9 mouse cellular contexts compared by ENCODE assay signal in the genomic region with DNA sequence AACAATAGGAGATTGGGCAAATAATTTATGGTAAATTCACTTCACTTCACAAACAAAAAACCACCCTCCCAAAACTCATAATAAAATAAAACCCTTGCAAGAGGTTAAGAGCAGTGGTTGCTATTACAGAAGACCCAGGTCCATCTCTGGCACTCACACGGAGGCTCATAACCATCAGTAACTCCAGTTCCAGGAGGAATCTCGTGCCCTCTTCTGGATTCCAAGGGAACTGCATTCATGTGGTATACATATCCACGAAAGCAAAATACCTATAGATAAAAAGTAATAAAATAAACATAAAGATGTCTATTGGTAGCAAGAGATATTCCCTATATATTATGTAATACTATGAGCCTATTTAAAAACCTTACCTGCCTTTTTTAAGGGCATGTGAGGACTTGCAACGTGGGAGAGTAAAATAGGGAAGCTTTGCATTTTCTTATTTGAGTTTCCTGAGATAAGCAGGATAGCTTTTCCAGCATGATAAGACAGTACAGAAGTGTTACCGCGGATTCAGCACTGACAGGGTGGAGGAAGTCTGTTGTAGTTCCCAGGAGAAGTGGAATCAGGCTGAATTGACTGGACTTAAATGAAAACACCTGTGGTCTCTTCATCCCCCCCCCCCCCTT. TPM values are rescaled to one million over a fixed set of nuclear protein-coding genes. Genes with fewer than 3 reads are reported as not detected.
A peak's percentile ranks its signal among the peaks of the same experiment; 100 is the strongest.
DNase-seq lines count a peak whose midpoint lies in the region; ATAC-seq and TF ChIP-seq lines count a peak whose summit lies in the region.
"Had no signal": no experiment of that assay in that cellular context is flagged by ENCODE, and none has a peak within 500 bp of the region (broad histone marks: within the 10 kb centered on the region; RNA-seq: fewer than 3 reads in every experiment).

No protein-coding gene starts in this region.

- no peak overlapping the region for H3K4me2 ChIP-seq in heart, postnatal 0 days (ENCODE audit: low read depth, low read length)
- H3K4me2 ChIP-seq in midbrain, embryonic 11.5 days, result no peak overlapping the region
- H3K4me2 ChIP-seq in midbrain, embryonic 13.5 days (replicated peaks), result no peak overlapping the region
- H3K4me2 ChIP-seq: forebrain, embryonic 12.5 days had no signal

- peak; percentile 25 for TF ChIP-seq CTCF in heart, postnatal 0 days (IDR thresholded peaks at IDR 0.05; ENCODE audit: low read depth)
- 0 out of 2 replicates have a peak, but pooled peaks have one; percentile 4 for TF ChIP-seq CTCF in bone marrow, adult 2 months (IDR thresholded peaks at IDR 0.05; ENCODE audit: control insufficient read depth, insufficient read depth, low read length)

- no peak for TF ChIP-seq EP300 in heart, postnatal 0 days (IDR thresholded peaks at IDR 0.05; ENCODE audit: low read depth)

- H3K9me3 ChIP-seq in heart, postnatal 0 days (replicated peaks; ENCODE audit: control insufficient read depth, low read length), result no peaks in the 10 kb centered on the region
- no peaks in the 10 kb centered on the region for H3K9me3 ChIP-seq in midbrain, embryonic 11.5 days (ENCODE audit: control insufficient read depth, low read length)
- H3K9me3 ChIP-seq in midbrain, embryonic 13.5 days, result no peaks in the 10 kb centered on the region
- H3K9me3 ChIP-seq: forebrain, embryonic 12.5 days had no signal

- H3K4me3 ChIP-seq in heart, postnatal 0 days (ENCODE audit: low read depth, low read length), result no peak overlapping the region
- H3K4me3 ChIP-seq in midbrain, embryonic 11.5 days (ENCODE audit: low read depth, low read length), result no peak overlapping the region
- no peak overlapping the region for H3K4me3 ChIP-seq in midbrain, embryonic 13.5 days (replicated peaks)
- H3K4me3 ChIP-seq in bone marrow, adult 2 months (replicated peaks; ENCODE audit: control insufficient read depth, low read depth, low read length), result no peak overlapping the region
- H3K4me3 ChIP-seq: forebrain, embryonic 12.5 days had no signal

- TF ChIP-seq POLR2A in bone marrow, adult 2 months (IDR thresholded peaks at IDR 0.05; ENCODE audit: borderline replicate concordance, control insufficient read depth, low read depth, low read length), result no peak

- 40% methylated on average over 6 of the region's 6 CpGs for WGBS in heart, postnatal 0 days
- 67% methylated on average over 6 of the region's 6 CpGs for WGBS in midbrain, embryonic 11.5 days
- 63% methylated on average over 6 of the region's 6 CpGs for WGBS in midbrain, embryonic 13.5 days
- WGBS in bone marrow, adult 2 months, result 48% methylated on average over 6 of the region's 6 CpGs

- no peaks in the 10 kb centered on the region for H3K27me3 ChIP-seq in heart, postnatal 0 days (ENCODE audit: control insufficient read depth, insufficient read depth, low read length)
- H3K27me3 ChIP-seq in midbrain, embryonic 11.5 days (ENCODE audit: control insufficient read depth, insufficient read depth, low read length), result no peaks in the 10 kb centered on the region
- H3K27me3 ChIP-seq in midbrain, embryonic 13.5 days, result no peaks in the 10 kb centered on the region
- H3K27me3 ChIP-seq: forebrain, embryonic 12.5 days had no signal

- no peak overlapping the region for H3K27ac ChIP-seq in heart, postnatal 0 days (ENCODE audit: low read depth)
- H3K27ac ChIP-seq in midbrain, embryonic 11.5 days (ENCODE audit: low read depth, low read length), result no peak overlapping the region
- no peak overlapping the region for H3K27ac ChIP-seq in midbrain, embryonic 13.5 days
- H3K27ac ChIP-seq in bone marrow, adult 2 months (ENCODE audit: control insufficient read depth, insufficient read depth, low read depth, low read length, poor library complexity), result no peak overlapping the region
- H3K27ac ChIP-seq: forebrain, embryonic 12.5 days had no signal

- H3K36me3 ChIP-seq in heart, postnatal 0 days (replicated peaks; ENCODE audit: control insufficient read depth, insufficient read depth, low read length), result no peaks in the 10 kb centered on the region
- no peaks in the 10 kb centered on the region for H3K36me3 ChIP-seq in midbrain, embryonic 11.5 days (ENCODE audit: control insufficient read depth, insufficient read depth, low read length)
- no peaks in the 10 kb centered on the region for H3K36me3 ChIP-seq in midbrain, embryonic 13.5 days
- H3K36me3 ChIP-seq: forebrain, embryonic 12.5 days had no signal

- ATAC-seq in heart, postnatal 0 days (ENCODE audit: insufficient read depth, low read depth), result no peak
- ATAC-seq in midbrain, embryonic 11.5 days (ENCODE audit: low FRiP score), result no peak
- no peak for ATAC-seq in midbrain, embryonic 13.5 days
- no peak for ATAC-seq in erythroid progenitor cell, adult 5-6 weeks (replicated peaks; ENCODE audit: low FRiP score, poor library complexity, severe bottlenecking)
- ATAC-seq: inflammation-experienced regulatory T-cells, adult 6 months had no signal

- no peaks in the 10 kb centered on the region for H3K4me1 ChIP-seq in heart, postnatal 0 days (ENCODE audit: control insufficient read depth, insufficient read depth)
- H3K4me1 ChIP-seq in midbrain, embryonic 11.5 days (ENCODE audit: control insufficient read depth, insufficient read depth, low read length), result no peaks in the 10 kb centered on the region
- no peaks in the 10 kb centered on the region for H3K4me1 ChIP-seq in midbrain, embryonic 13.5 days (replicated peaks)
- H3K4me1 ChIP-seq in bone marrow, adult 2 months (ENCODE audit: control insufficient read depth, insufficient read depth, low read length), result no peaks in the 10 kb centered on the region; the same call in 1 of the 2 replicates
- H3K4me1 ChIP-seq: forebrain, embryonic 12.5 days had no signal

- DNase-seq in heart, postnatal 0 days (ENCODE audit: low spot score), result no peak
- no peak for DNase-seq in heart, adult 8-10 months (ENCODE audit: low spot score)
- peak; percentile 74 for DNase-seq in midbrain, embryonic 11.5 days (ENCODE audit: low spot score, missing footprints)
- peak; percentile 14 for DNase-seq in mesoderm, embryonic 11.5 days (ENCODE audit: low read depth, low spot score)

- H3K9ac ChIP-seq in heart, postnatal 0 days (replicated peaks; ENCODE audit: low read depth, low read length), result no peak overlapping the region
- no peak overlapping the region for H3K9ac ChIP-seq in midbrain, embryonic 11.5 days (ENCODE audit: low read length)
- H3K9ac ChIP-seq in midbrain, embryonic 13.5 days (replicated peaks), result no peak overlapping the region
- H3K9ac ChIP-seq: forebrain, embryonic 12.5 days had no signal

RNA-seq across cellular contexts. Expression of gene Max, which starts 49.2 kb away (rescaled TPM):
- total RNA-seq in heart, postnatal 0 days (2014; rRNA removed; ENCODE audit: low replicate concordance), result 26.8 and 37.8 TPM in 2 replicates
- polyA plus RNA-seq in heart, postnatal 0 days (2015; fragmentation: Nextera tagmentation; extraction: Ambion mirVana), result 5.9 and 8.4 TPM in 2 replicates
- total RNA-seq in heart, adult 8-10 months (2022), result 10 to 100 TPM; 59.2 to 86.0 (median 63.7) TPM
- polyA plus RNA-seq in midbrain, embryonic 11.5 days (2014; fragmentation: Nextera tagmentation; extraction: Ambion mirVana), result 29.2 and 37.5 TPM in 2 replicates
- 14.1 and 18.5 TPM in 2 replicates for polyA plus RNA-seq in midbrain, embryonic 13.5 days (2015; fragmentation: Nextera tagmentation; extraction: Ambion mirVana)
- polyA plus RNA-seq in bone marrow, adult 2 months (2011; ENCODE audit: insufficient read depth, insufficient read length, low replicate concordance, missing spikeins), result 102 and 151 TPM in 2 replicates
- total RNA-seq in erythroid progenitor cell, adult 5-6 weeks (2015; ENCODE audit: low replicate concordance), result 38.6 and 85.1 TPM in 2 replicates
- total RNA-seq in erythroid progenitor cell, adult 5-6 weeks (2017; ENCODE audit: low replicate concordance), result 49.4 and 69.4 TPM in 2 replicates

Comparison
In these comparisons a context has a peak if more than half of its experiments do, and no peak if none do; other contexts are left out.
1. DNase-seq: peak in midbrain, embryonic 11.5 days (single experiment) and mesoderm, embryonic 11.5 days (single experiment); none in heart, postnatal 0 days (single experiment) and heart, adult 8-10 months (single experiment).